Mouse (Mus musculus): ENCODE results near the gene Gm20708.

Gm20708 gene

GRCm38 (mm10) chr11:117834086-117834485 is 24.6 kb downstream of the Gm20708 start:
- no peak for DNase-seq

DNA sequence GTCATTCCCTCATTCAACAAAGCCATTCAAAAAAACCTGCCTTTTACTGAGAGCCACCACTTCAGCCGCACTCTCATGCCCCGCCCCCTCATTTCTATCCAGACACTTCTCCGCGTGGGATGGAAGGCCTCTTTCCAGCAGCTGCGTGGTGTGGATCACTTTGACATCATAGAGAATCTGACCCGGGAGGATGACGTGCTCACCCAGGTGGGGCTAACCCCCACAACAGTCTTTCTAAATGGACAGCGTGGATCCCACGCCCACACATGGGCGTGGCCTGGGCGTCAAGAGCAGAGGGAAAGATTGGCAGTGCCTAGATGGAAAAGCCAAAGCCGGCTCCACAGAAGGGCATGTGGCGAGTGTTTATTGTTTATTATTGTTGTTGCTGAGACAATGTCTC is 26.8 kb downstream of the Gm20708 start:
- DNase-seq = no peak

DNA sequence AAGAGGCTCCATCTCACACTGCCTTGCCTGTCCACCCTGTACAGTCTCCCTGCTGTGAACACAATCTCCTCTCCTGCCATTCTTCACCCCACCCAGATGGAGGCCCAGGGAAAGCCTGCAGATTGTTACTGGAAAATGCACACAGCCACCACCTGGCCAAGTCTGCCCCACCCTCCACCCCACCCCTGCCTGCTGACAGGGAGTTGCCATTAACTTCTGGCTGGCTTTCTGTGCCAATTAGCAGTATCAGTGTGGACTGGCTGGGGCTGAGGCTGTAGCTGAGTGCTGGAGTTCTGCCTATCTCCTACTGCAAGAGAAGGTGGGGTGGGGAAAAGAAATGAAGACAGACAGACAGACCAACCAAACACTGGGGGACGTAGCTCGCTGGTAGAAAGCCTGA is 29.1 kb downstream of the Gm20708 start:
- DNase-seq = no peak

DNA sequence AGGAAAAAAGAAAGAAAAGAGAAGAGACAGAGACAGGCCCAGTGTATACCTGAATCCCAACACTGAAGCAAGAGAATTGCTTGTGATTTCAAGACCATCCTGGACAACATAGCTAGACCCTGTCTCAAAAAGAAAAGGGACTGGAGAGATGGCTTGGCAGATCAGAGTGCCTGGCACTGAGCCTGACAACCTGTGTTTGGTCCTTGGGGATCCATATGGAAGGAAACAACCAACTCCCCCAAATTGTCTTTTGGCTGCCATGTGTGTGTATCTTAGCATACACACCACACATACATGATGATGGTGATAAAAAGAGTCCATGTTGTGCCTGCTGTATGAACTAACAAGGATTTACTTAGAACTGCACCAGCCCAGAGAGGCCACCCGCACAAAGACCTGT is 29.6 kb downstream of the Gm20708 start:
- DNase-seq = no peak

GRCm38 (mm10) chr11:117840910-117841309 is 31.4 kb downstream of the Gm20708 start:
- no peak for DNase-seq

DNA sequence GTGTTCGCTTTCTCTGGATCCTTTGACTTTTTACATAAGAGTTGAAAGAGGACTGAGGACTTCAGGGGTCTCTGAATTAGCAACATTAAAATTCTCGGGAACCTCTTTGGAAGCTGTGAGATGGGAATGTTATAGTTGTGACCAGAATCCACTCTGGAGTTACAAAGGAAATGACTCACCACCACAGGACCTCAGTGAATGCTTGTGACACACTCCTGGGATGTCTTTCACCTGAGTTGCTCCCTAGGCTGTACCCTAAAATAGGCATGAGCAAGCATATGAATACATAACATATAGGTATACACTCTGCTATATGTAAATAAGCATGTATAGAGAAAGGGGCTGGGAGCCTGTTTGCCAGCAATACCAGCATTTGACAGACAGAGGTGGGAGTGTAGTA is 34.0 kb downstream of the Gm20708 start:
- no peak for DNase-seq

GRCm38 (mm10) chr11:117844997-117845396 is 35.5 kb downstream of the Gm20708 start:
- DNase-seq = no peak

- DNase-seq = no peak
Observed at GRCm38 (mm10) chr11:117845651-117846050, 36.2 kb downstream of the Gm20708 start.

DNA sequence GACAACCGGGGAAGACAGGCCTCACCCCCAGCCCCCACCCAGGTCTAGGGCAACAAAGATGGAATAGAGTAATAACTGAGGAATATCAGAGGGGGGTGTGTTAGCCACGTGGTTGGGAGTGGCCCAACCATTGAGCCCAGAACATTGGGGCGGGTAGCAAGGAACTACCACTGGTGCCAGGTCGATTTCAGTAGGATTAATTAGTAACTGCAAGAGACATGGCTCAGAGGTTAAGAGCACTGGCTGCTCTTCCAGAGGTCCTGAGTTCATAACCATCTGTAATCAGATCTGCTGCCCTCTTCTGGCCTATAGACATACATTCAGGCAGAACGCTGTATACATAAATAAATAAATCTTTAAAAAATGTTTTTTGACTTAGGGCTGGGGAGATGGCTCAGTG is 37.2 kb downstream of the Gm20708 start:
- DNase-seq = no peak

DNA sequence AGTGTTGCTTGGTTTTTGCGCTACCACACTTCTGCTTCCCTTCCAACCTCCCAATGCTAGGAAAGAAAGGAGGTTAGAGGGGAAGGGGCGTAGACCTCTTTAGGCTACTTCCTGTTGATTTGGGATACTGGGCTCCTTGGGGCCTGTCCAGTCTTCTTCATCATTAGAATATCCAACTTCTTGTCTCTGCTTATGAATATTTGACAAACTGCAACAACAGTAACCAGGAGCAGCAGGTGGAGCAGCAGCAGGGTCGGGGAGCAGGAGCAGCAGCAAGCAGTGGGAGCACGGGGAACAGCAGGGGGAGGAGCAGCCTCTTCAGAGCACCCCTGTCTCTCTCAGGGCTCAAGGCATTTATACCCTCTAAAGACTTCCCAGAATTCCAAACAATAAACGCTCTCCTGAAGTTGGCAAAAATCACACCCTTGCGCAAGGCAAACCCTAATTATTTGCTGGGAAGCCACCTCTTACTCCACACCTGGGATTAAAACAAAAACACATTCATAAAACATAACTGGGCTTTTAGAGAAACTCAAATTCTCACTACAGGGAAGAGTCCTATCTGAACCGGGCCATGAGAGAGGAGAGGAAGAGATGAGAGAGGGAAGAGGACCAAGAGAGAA is 38.2 kb downstream of the Gm20708 start:
- no peak for DNase-seq

- no peak for DNase-seq
Observed at GRCm38 (mm10) chr11:117848271-117848984, 39.0 kb downstream of the Gm20708 start.

- DNase-seq = peak; percentile 95
Observed at GRCm38 (mm10) chr11:117848985-117849671, 39.7 kb downstream of the Gm20708 start, which contains the start of gene Birc5. Birc5 (plus strand) TSS chr11:117849251.

DNA sequence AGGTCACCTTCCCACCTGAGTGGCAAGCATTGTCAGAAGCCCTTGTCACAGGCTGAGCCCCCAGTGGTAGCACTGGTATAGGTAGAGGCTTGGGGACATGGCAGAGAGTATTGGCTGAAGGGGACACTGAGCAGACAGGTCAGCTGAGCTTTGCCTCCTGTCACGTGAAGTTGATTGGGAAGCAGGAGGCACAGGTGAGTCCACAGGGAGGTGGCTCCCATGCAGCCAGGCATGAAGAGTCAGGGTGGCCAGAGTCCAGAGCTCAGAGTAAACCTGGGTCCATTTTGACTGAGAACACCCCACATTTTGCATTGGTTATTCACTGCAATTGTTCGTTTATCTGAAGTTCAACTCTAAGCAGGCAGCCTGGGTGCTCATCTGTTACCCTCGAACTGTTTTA is 43.4 kb downstream of the Gm20708 start:
- DNase-seq = no peak

DNA sequence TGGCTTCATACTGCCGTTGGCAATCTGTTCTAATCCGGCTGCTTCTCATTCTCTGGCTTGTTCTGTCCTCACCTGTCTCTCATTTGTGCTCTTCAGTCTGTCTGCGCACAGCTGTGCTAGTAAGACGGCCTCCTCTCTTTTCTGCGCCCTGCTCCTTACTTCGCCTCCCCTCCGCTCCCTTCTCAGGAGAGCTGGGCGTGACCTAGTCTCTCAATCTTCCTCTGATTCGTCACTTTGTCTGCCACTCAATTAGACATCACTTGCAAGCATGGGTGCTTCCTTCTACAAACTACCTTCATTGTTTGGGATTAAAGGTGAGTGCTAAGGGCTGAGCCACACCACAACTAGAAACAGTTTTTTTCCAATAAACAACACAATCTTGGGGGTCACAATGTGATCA is 44.8 kb downstream of the Gm20708 start:
- DNase-seq = no peak

- DNase-seq = no peak
Observed at GRCm38 (mm10) chr11:117855360-117855759, 45.9 kb downstream of the Gm20708 start.

- DNase-seq = no peak
Observed at GRCm38 (mm10) chr11:117855975-117856374, 46.5 kb downstream of the Gm20708 start.

GRCm38 (mm10) chr11:117857462-117857861 is 48.0 kb downstream of the Gm20708 start:
- no peak for DNase-seq

DNA sequence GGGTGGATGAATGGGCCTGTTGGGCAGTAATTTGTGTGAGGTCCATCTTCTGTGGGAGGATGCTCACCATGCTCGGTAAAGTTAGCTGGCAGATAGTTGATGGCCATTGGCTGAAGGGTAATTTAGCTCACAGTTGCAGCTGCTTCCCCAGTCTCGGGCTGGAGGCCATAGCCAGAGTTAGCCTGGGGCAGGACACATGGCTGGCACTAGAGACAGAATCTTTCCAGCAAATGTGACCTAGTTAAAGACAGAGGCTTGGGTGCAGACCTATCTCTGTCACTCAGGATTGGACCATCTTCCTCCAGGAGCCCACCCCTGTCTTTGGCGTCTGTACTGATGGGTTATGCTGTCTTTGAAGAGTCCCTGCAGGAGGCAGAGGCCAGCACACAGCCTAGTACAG is 48.9 kb downstream of the Gm20708 start:
- DNase-seq = no peak

GRCm38 (mm10) chr11:117860601-117861000 is 51.1 kb downstream of the Gm20708 start, which contains the start of gene Tmem235:
Tmem235 (plus strand) TSS chr11:117860752.
- no peak for DNase-seq

GRCm38 (mm10) chr11:117863174-117863856 is 53.8 kb downstream of the Gm20708 start:
- no peak for DNase-seq

GRCm38 (mm10) chr11:117864805-117865204 is 55.3 kb downstream of the Gm20708 start:
- no peak for DNase-seq

DNA sequence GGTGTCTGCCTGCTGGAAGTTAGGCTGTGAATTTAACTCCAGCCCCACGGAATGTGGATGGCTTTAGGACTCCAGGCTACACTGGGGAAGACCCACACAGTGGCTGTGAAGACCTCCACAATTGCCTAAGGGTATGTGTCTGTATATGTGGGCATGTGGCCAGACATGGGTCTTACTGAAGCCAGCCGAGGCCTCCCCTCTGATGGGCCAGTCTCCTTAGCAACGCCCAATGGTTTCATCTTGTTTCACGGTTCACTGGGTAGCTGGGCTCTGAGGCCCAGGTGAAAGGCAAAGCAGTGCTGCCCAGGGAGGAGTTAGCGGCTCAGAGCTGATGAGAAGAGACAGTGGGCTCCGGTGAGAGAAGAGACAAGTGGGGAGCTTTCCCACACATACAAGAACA is 56.5 kb downstream of the Gm20708 start:
- DNase-seq = no peak

DNA sequence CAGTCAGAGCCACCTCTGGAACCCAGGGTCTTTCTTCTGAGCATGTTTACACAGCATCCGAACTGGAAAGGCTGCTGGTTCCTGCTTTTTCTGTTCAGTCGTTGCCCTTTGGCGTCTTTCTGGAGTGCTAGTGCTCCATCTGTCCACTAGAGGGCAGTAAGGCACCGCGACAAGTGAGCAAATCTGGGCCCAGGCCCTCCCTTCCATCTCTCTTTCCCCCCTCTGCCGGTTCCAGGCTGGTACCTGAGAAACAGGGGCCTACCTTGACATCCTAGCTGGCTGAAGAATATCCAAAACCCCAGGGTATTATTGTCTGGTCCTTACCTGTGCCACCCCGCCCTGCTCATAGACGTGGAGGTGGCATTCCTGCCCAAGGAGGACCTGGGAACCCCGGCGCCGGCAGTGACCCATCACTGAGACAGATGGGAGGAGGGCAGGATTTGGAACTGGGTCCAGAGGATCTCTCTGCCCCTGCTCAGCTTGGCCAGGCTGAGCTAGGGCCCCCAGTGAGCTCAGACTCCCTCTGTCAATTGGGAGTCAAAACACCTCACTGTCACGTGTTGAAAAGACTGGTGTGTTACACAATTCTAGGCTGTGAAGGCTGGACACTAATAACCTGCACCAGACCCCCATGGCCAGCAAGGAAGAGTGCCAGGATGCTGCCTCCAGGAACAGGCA is 61.4 kb downstream of the Gm20708 start:
- DNase-seq = peak; percentile 90

Data from cerebellum, adult 9-11 months (tissue).